Mouse (Mus musculus): ENCODE measurements at regions not wholly inside any gene's neighbourhood (a gene's known extent, or its start where the extent isn't known, plus 50 kb on each side); places are given as distances from the start of the nearest gene placed in this dataset.

DNA sequence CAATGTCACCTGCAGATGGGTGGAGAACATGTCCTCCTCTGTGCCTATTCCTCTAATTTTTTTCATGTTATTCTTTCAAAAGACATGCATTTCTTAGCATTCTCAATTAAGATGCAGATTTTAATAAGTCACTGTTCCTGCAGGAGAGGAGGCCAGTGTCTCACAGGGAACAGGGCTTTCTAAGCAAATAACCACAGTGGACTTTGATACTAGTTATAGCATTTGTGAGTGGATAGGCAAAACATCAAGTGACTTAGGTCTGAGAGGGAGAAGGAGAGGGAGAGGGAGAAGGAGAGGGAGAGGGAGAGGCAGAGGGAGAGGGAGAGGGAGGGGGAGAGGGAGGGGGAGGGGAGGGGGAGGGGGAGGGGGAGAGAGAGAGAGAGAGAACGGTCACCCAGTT lies 50.4 kb upstream of the Maf start:
- Histone ChIP-seq H3K27me3 (ENCODE audit: control insufficient read depth, insufficient read depth, low read depth, low read length) (no peaks in the 10 kb centered on the region), H3K27ac (ENCODE audit: low read length) (no peak overlapping the region), H3K4me3 (ENCODE audit: low read depth, low read length) (no peak overlapping the region), H3K9ac (ENCODE audit: low read depth, low read length) (no peak overlapping the region), H3K36me3 (ENCODE audit: control insufficient read depth, insufficient read depth) (no peaks in the 10 kb centered on the region), H3K4me2 (ENCODE audit: low read depth, low read length) (no peak overlapping the region), H3K4me1 (ENCODE audit: control insufficient read depth, low read depth, low read length) (no peaks in the 10 kb centered on the region; the same call in none of the 2 replicates), H3K9me3 (replicated peaks; ENCODE audit: control insufficient read depth, low read length) (no peaks in the 10 kb centered on the region)
- 57% methylated on average over 1 of the region's 1 CpGs for WGBS (ENCODE audit: insufficient replicate concordance)
- ATAC-seq (ENCODE audit: low read depth) = no peak

All from liver, embryonic 16.5 days (tissue).